Mouse (Mus musculus) thymus, adult 2 months (tissue): ENCODE data around the gene Hist1h1e.

ENCODE experiments used
- CTCF ChIP-seq: fragments of 200-500 bp; IDR thresholded peaks from 2 replicates; pipeline ENCODE4 v1.5.1; 2012; ENCODE audit warnings: mild to moderate bottlenecking, control low read depth, low read length, moderate library complexity, borderline replicate concordance; ENCODE audit not compliant: control insufficient read depth, poor library complexity, insufficient read depth; ENCODE audit errors: extremely low read depth
- POLR2A ChIP-seq: fragments of 200-500 bp; IDR thresholded peaks from 2 replicates; pipeline ENCODE4 v1.6.1; 2012; ENCODE audit warnings: mild to moderate bottlenecking, low read length, control low read depth, moderate library complexity; ENCODE audit not compliant: control insufficient read depth, poor library complexity, insufficient read depth; ENCODE audit errors: extremely low read depth

- TF ChIP-seq CTCF, result no peak
- TF ChIP-seq POLR2A, result no peak
Measured at GRCm38 (mm10) chr13:23659636-23660366, 37.4 kb upstream of the Hist1h1e start.
